Mouse (Mus musculus): ENCODE data around the gene Tmem214. TPM values are rescaled to one million over a fixed set of nuclear protein-coding genes. Genes with fewer than 3 reads are reported as not detected.

Gene Tmem214
- polyA plus RNA-seq, 1 experiment from 2014 or later, result 72.3 TPM

DNA sequence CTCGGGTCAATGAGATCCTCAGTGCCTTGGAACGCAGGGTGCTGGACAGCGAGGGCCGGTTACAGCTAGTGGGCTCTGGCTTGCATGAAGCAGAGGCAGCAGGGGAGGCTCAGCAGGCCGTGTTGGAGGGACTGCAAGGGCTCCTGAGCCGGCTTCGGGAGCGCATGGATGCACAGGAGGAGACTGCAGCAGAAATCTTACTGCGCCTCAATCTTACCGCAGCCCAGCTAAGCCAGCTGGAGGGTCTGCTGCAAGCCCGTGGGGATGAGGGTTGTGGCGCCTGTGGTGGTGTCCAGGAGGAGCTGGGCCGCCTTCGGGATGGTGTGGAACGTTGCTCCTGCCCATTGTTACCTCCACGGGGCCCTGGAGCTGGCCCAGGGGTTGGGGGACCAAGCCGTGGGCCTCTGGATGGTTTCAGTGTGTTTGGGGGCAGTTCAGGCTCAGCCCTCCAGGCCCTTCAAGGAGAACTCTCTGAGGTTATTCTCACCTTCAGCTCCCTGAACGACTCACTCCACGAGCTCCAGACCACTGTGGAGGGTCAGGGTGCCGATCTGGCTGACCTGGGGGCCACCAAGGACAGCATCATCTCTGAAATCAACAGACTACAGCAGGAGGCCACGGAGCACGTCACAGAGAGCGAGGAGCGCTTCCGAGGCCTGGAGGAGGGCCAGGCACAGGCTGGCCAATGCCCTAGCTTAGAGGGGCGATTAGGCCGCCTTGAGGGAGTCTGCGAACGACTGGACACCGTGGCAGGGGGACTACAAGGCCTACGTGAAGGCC lies 50.3 kb downstream of the Tmem214 start:
- no peaks in the 10 kb centered on the region for H3K9me3 ChIP-seq
- no peak overlapping the region for H3K4me3 ChIP-seq (replicated peaks)
- H3K9ac ChIP-seq, result no peak overlapping the region
- H3K27me3 ChIP-seq (replicated peaks), result no peaks in the 10 kb centered on the region
- no peak overlapping the region for H3K27ac ChIP-seq
- ATAC-seq, result no peak
- peaks cover 43% of the 10 kb centered on the region for H3K4me1 ChIP-seq (replicated peaks)
- no peak overlapping the region for H3K4me2 ChIP-seq (replicated peaks)
- H3K36me3 ChIP-seq, result peaks cover 27% of the 10 kb centered on the region
- 87% methylated on average over 31 of the region's 31 CpGs for WGBS

DNA sequence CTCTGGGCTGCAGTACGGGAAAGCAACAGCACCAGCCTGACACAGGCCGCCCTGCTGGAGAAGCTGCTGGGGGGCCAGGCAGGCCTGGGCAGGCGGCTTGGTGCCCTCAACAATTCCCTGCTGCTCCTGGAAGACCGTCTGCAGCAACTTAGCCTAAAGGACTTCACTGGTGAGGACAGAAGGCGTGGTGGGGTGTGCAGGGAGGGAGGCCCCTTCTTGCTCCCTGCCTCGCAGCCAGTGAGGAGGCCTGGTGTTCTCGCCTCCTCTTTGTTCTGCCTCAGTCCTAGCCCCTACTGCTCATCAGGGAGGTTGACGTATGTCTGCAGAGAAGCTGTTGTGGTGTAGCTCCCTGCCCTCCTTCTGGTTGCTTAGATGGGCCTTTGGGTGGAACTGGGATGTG lies 50.9 kb downstream of the Tmem214 start:
- Histone ChIP-seq H3K27me3 (replicated peaks) (no peaks in the 10 kb centered on the region), H3K36me3 (peaks cover 27% of the 10 kb centered on the region), H3K4me3 (replicated peaks) (no peak overlapping the region), H3K27ac (no peak overlapping the region), H3K4me1 (replicated peaks) (peaks cover 43% of the 10 kb centered on the region), H3K9me3 (no peaks in the 10 kb centered on the region), H3K4me2 (replicated peaks) (no peak overlapping the region), H3K9ac (no peak overlapping the region)
- 83% methylated on average over 8 of the region's 8 CpGs for WGBS
- ATAC-seq, result no peak

DNA sequence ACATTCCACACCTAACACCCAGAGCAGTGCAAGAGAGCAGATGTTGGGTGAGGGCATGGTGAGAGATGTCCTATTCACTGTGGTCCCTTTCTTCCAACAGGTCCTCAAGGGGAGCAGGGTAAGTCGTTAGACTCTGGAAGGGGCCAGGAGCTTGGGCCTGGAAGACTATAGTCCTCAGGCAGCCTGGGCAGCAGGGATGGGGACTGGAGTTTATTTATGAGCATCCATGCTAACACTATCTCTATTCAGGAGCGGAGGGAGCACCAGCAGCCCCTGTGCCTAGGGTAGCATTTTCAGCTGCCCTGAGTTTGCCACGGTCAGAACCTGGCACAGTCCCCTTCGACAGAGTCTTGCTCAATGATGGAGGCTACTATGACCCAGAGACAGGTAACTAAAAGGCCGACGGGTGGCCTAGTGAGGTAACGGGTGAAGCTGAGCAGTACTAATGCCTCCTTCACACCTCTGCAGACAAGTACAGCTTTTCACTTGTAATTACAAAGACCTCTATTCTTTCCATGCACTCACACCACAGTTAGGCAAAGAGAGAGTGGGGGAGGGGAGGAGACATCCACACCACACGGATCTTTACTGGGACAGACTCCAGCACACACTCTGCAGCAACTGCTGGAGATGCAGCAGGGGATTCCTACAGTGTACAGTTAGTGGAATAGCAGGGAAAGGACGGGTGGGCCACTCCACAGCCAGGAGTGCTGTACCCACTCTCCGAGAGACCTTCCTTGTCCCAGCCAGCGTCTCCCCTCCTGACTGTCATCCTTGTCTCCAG lies 52.2 kb downstream of the Tmem214 start:
- Histone ChIP-seq H3K9ac (peak overlapping the region; percentile 36; the same call in 1 of the 2 replicates), H3K36me3 (peaks cover 27% of the 10 kb centered on the region), H3K4me2 (replicated peaks) (peak overlapping the region; percentile 75), H3K4me1 (replicated peaks) (peaks cover 43% of the 10 kb centered on the region), H3K4me3 (replicated peaks) (peak overlapping the region; percentile 43; the same call in 1 of the 2 replicates), H3K27me3 (replicated peaks) (no peaks in the 10 kb centered on the region), H3K27ac (no peak overlapping the region; the same call in 1 of the 2 replicates), H3K9me3 (no peaks in the 10 kb centered on the region)
- ATAC-seq, result no peak
- whole genome bisulfite sequencing, result 67% methylated on average over 11 of the region's 11 CpGs

DNA sequence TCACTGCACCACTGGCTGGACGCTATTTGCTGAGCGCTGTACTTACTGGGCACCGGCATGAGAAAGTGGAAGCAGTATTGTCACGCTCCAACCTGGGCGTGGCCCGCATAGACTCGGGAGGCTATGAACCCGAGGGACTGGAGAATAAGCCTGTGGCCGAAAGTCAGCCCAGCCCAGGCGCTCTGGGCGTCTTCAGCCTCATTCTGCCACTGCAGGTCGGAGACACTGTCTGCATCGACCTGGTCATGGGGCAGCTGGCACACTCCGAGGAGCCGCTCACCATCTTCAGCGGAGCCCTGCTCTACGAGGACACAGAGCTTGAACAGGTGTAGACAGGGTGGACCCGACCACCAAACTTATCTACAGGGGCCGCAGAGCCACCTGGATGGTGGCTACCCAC lies 52.8 kb downstream of the Tmem214 start:
- no peaks in the 10 kb centered on the region for H3K27me3 ChIP-seq (replicated peaks)
- no peak overlapping the region; the same call in 1 of the 2 replicates for H3K27ac ChIP-seq
- no peaks in the 10 kb centered on the region for H3K9me3 ChIP-seq
- H3K9ac ChIP-seq, result peak overlapping the region; percentile 36; the same call in 1 of the 2 replicates
- peaks cover 40% of the 10 kb centered on the region for H3K4me1 ChIP-seq (replicated peaks)
- H3K4me2 ChIP-seq (replicated peaks), result peak overlapping the region; percentile 75
- ATAC-seq, result peak; percentile 13
- 53% methylated on average over 19 of the region's 19 CpGs for WGBS
- H3K36me3 ChIP-seq, result peaks cover 27% of the 10 kb centered on the region
- H3K4me3 ChIP-seq (replicated peaks), result peak overlapping the region; percentile 43

DNA sequence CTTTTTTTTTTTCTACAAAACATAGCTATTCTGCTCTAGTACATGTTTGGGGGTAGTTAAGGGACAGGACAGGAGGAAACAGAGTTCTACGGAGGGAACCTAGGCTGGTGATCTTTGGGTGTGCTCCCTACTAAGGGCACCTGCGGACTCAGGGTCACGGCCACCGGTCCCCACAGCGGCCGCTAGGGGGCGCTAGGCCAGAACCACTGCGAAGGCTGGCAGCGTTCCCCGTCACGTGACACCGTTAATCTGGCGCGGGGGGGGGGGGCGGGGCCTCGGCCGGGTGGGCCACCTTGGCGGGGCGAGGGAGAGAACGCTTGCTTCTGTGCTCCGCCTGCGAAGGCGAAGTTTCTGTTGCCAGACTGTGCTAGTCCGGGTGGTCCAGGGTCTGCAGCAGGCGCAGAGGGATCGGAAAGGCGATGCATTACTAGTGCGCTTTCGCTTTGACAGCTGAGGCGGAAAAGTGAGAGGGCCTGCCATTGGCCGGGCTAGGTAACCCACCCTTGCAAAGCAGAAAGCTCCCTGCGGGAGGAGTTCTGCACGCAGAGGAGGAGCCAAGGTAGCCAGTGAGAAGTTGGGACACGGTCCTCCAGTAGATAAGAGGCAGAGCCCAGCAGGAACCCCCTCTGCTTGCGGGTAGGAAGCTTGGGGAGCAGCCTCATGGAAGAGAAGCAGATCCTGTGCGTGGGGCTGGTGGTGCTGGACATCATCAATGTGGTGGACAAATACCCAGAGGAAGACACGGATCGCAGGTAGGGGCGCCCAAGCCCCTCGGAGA lies 53.6 kb downstream of the Tmem214 start, which contains the start of gene Khk:
Gene Khk (plus strand): TSS at position 176 of the 778 bp plus-strand sequence.
- H3K4me1 ChIP-seq (replicated peaks), result peaks cover 37% of the 10 kb centered on the region
- H3K9me3 ChIP-seq, result no peaks in the 10 kb centered on the region
- peak within 1 kb of the TSS; percentile 81 for H3K27ac ChIP-seq
- peak within 1 kb of the TSS; percentile 43 for H3K4me3 ChIP-seq (replicated peaks)
- H3K4me2 ChIP-seq (replicated peaks), result peak within 1 kb of the TSS; percentile 75
- peaks cover 27% of the 10 kb centered on the region for H3K36me3 ChIP-seq
- peak within 1 kb of the TSS; percentile 54 for H3K9ac ChIP-seq
- ATAC-seq, result peak; percentile 91
- H3K27me3 ChIP-seq (replicated peaks), result no peaks in the 10 kb centered on the region
- WGBS, result under 1% methylated on average over 39 of the region's 40 CpGs

DNA sequence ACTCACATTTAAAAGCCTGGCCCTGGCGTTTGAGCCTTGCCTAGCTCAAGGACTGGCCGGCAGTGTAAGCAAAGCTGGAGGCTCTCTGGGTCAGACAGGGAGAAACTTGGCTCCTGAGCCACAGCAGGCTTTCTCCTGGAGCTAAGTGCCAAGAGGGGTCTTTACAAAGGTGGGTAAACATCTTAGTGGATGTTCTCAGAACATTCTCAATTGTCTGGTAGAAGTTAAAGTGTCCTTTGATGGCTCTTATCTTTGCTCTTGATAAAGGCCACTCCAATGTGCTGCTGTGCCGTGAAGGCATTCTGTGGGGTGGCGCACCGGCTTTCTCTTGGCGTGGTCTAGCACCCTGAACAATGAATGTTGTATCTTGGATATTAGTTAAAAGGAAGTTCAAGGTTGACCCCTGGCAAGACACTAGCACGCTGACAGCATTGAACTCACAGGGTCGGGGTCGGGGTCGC lies 54.8 kb downstream of the Tmem214 start:
- Histone ChIP-seq H3K4me1 (replicated peaks) (peaks cover 30% of the 10 kb centered on the region), H3K36me3 (peaks cover 19% of the 10 kb centered on the region), H3K9me3 (no peaks in the 10 kb centered on the region), H3K4me2 (replicated peaks) (peak overlapping the region; percentile 75), H3K9ac (0 out of 2 replicates have a peak overlapping the region, but pooled peaks have one; percentile 8), H3K27me3 (replicated peaks) (no peaks in the 10 kb centered on the region), H3K4me3 (replicated peaks) (0 out of 2 replicates have a peak overlapping the region, but pooled peaks have one; percentile 43), H3K27ac (no peak overlapping the region)
- WGBS, result 55% methylated on average over 10 of the region's 10 CpGs
- ATAC-seq, result no peak

DNA sequence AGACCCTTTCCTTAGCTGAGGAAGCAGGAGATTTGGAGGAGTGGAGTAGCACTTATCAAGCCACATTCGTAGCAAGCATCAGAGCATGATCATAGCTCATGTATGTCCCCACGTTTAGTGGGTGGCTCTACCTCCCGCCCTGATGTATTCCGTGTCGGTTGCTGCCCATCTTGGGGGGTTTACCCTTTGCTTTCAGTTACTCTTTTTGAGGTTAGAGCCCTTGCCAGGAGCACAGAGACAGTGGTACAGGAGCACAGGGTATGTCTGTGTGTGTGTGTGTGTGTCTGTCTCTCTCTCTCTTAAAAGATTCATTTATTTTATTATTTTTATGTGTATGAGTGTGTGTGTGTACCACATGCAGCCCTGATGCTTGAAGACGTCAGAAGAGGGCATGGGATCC lies 55.3 kb downstream of the Tmem214 start:
- peaks cover 15% of the 10 kb centered on the region for H3K36me3 ChIP-seq
- H3K9me3 ChIP-seq, result no peaks in the 10 kb centered on the region
- H3K9ac ChIP-seq, result 0 out of 2 replicates have a peak overlapping the region, but pooled peaks have one; percentile 8
- H3K27me3 ChIP-seq (replicated peaks), result no peaks in the 10 kb centered on the region
- peaks cover 28% of the 10 kb centered on the region for H3K4me1 ChIP-seq (replicated peaks)
- ATAC-seq, result no peak
- H3K4me3 ChIP-seq (replicated peaks), result no peak overlapping the region
- H3K4me2 ChIP-seq (replicated peaks), result peak overlapping the region; percentile 75
- WGBS, result 85% methylated on average over 6 of the region's 6 CpGs
- no peak overlapping the region for H3K27ac ChIP-seq

DNA sequence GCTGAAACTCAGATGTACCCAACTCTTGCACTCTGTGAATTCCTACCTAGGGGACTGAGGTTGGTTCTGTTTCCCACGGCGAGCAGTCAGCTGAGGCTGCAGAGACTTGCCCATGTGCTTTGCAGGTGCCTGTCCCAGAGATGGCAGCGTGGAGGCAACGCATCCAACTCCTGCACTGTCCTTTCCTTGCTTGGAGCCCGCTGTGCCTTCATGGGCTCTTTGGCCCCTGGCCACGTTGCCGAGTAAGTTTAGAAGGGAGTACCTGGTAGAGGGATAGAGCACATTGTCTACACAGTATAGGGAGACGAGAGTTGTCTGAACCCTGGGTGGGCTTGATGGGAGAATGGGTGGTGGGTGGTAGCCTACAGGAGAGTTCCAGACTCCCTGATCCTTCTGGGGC lies 56.8 kb downstream of the Tmem214 start:
- Histone ChIP-seq H3K4me3 (replicated peaks) (no peak overlapping the region), H3K9me3 (no peaks in the 10 kb centered on the region), H3K27ac (no peak overlapping the region), H3K4me2 (replicated peaks) (no peak overlapping the region), H3K36me3 (peaks cover 4% of the 10 kb centered on the region), H3K9ac (no peak overlapping the region), H3K4me1 (replicated peaks) (peaks cover 28% of the 10 kb centered on the region), H3K27me3 (replicated peaks) (no peaks in the 10 kb centered on the region)
- 80% methylated on average over 8 of the region's 8 CpGs for WGBS
- no peak for ATAC-seq

DNA sequence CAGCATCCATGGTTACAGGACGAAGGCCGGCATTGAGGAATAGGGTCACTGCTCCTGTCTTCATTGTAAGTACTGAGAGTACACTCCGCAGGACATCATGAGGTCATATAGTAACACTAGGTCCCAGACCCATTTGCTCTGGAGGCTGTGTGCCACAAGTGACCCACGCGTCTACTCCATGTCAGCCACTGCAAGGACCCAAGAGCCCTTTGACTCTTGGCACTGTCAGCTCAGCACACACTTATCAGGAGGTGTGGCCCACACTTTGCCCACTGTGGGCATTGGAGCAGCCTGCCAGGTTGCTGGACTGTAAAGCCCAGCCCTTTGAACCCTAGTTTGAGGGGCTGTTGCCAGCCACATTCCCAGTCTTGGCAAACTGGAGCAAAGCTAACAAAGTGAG lies 57.4 kb downstream of the Tmem214 start:
- no peak for ATAC-seq
- Histone ChIP-seq H3K9me3 (no peaks in the 10 kb centered on the region), H3K9ac (no peak overlapping the region), H3K27ac (no peak overlapping the region), H3K4me1 (replicated peaks) (peaks cover 24% of the 10 kb centered on the region), H3K36me3 (peaks cover 4% of the 10 kb centered on the region; the same call in 1 of the 2 replicates), H3K4me2 (replicated peaks) (no peak overlapping the region), H3K4me3 (replicated peaks) (no peak overlapping the region), H3K27me3 (replicated peaks) (no peaks in the 10 kb centered on the region)
- 89% methylated on average over 5 of the region's 5 CpGs for WGBS

DNA sequence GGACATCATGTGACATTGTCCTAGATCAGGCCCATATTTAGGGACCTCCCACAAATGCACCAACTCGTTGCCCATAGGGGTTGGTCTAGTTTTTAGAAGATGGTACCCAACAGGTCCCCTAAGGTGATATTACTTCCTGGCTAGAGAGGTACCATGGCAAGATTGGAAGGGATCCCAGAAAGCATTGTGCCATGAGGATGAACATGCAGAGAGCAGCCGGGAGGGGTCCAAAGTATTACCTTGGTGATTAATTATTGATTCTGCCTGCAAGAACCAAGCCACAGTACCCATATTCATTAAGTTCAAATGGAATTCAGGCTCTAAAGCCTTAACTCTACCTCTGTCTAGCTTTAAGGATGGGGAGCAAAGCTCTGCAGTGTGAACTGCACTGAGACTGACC lies 58.3 kb downstream of the Tmem214 start:
- Histone ChIP-seq H3K4me2 (replicated peaks) (no peak overlapping the region), H3K4me1 (replicated peaks) (peaks cover 17% of the 10 kb centered on the region)

DNA sequence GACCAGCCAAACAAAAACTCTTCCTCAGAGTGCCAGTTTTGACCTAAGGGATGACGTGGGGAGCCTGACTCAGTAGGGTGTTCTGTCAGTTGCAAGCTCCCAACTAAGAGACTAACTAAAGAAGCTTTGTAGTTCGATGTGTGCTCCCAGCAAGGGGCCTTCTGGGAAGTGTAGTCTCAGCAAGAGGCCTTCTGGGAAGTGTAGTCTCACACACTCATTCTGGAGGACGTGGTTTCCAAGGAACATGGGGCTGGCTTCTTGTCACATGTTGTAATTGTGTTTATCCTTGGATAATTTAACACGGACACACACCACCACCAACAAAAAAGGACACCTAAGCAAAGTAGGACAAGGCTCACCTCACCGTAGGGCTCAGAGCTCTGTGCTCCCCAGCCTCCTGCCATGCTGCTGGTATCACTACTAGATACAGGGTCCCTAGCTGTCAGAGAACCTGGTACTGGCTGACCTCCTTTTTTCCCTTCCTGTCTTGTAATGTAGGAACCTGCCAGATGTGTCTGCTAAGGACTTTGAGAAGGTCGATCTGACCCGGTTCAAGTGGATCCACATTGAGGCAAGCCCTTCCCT lies 60.2 kb downstream of the Tmem214 start:
- H3K36me3 ChIP-seq, result no peaks in the 10 kb centered on the region
- no peaks in the 10 kb centered on the region for H3K27me3 ChIP-seq (replicated peaks)
- H3K4me2 ChIP-seq (replicated peaks), result peak overlapping the region; percentile 28; the same call in 1 of the 2 replicates
- H3K9ac ChIP-seq, result no peak overlapping the region
- no peak overlapping the region for H3K27ac ChIP-seq
- no peak overlapping the region for H3K4me3 ChIP-seq (replicated peaks)
- no peaks in the 10 kb centered on the region for H3K9me3 ChIP-seq
- peak; percentile 71 for ATAC-seq
- WGBS, result 39% methylated on average over 7 of the region's 7 CpGs
- 0 out of 2 replicates have a peak, but pooled peaks cover 3% of the 10 kb centered on the region for H3K4me1 ChIP-seq (replicated peaks)

More for the DNA sequence above, 58.3 kb downstream of the Tmem214 start:
- no peak for ATAC-seq
- no peak overlapping the region for H3K4me3 ChIP-seq (replicated peaks)
- no peaks in the 10 kb centered on the region for H3K9me3 ChIP-seq
- 78% methylated on average over 2 of the region's 2 CpGs for WGBS
- no peak overlapping the region for H3K9ac ChIP-seq
- no peaks in the 10 kb centered on the region for H3K36me3 ChIP-seq
- H3K27ac ChIP-seq, result no peak overlapping the region
- H3K27me3 ChIP-seq (replicated peaks), result no peaks in the 10 kb centered on the region
